Mouse (Mus musculus): ENCODE results near the gene Lims1. TPM values are rescaled to one million over a fixed set of nuclear protein-coding genes. Genes with fewer than 3 reads are reported as not detected.
A peak's percentile ranks its signal among the peaks of the same experiment; 100 is the strongest.

Lims1 gene
- polyA plus RNA-seq, 1 experiment, result 170 TPM

DNA sequence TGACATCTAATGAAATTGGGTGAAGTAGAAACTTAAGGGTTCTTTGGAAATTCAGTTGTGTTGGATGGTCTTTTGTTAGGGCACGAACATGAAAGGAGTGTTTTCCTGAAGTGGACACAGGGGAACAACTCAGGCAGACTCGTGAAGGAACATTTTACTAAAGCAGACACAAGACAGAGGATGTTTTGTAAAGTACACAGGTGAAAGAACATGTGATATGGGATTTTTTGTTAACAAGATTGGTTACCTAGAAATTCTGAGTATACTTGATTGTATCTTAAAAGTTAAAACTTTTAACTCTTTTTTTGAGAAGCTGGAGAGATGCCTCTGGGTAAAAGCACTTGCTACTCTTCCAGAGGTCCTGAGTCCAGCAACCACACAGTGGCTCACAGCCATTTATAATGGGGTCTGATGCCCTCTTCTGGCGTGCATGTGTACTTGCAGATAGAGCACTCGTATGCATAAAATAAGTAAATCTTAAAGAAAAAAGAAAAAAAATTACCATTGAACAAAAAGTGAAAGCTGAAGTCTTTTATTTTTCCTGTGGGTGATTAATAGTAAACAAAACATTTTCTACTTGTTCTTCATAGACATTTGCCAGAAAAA, 54.4 kb downstream of the Lims1 start:
- no peak overlapping the region; the same call in 1 of the 2 replicates for H3K27ac ChIP-seq (ENCODE audit: insufficient read depth, low read length)
- TF ChIP-seq POLR2A (IDR thresholded peaks at IDR 0.05; ENCODE audit: low read depth, low read length) (no peak), CTCF (IDR thresholded peaks at IDR 0.05; ENCODE audit: borderline replicate concordance, insufficient read depth, low read length) (no peak)

DNA sequence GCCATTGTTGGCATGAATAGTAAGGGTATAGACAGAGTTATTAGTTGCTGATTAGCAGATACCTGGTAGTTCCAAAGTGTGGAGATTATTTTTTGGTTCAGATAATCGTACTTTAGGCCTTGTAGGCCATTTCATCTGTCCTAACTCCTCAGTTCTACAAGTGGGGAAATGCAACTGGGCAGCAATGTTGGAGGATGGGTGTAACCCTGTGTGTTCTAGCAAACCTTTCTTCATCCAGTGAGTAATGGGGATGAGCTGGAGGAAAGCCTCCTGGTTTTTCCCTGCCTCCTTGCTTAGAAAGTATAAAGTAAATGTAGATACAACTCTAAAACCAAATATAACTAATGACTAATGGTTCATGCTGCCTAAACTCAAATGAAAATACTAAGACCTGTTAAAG, 55.1 kb downstream of the Lims1 start:
- no peak overlapping the region for H3K4me3 ChIP-seq (ENCODE audit: insufficient read depth, low read length)
- H3K4me1 ChIP-seq (ENCODE audit: control insufficient read depth, insufficient read depth, low read length), result peaks cover 11% of the 10 kb centered on the region
- 0 out of 2 replicates have a peak overlapping the region, but pooled peaks have one; percentile 14 for H3K27ac ChIP-seq (ENCODE audit: insufficient read depth, low read length)
- TF ChIP-seq POLR2A (IDR thresholded peaks at IDR 0.05; ENCODE audit: low read depth, low read length) (no peak), CTCF (IDR thresholded peaks at IDR 0.05; ENCODE audit: borderline replicate concordance, insufficient read depth, low read length) (no peak)

More for the DNA sequence above, 54.4 kb downstream of the Lims1 start:
- H3K4me3 ChIP-seq (ENCODE audit: insufficient read depth, low read length), result no peak overlapping the region
- peaks cover 8% of the 10 kb centered on the region for H3K4me1 ChIP-seq (ENCODE audit: control insufficient read depth, insufficient read depth, low read length)

DNA sequence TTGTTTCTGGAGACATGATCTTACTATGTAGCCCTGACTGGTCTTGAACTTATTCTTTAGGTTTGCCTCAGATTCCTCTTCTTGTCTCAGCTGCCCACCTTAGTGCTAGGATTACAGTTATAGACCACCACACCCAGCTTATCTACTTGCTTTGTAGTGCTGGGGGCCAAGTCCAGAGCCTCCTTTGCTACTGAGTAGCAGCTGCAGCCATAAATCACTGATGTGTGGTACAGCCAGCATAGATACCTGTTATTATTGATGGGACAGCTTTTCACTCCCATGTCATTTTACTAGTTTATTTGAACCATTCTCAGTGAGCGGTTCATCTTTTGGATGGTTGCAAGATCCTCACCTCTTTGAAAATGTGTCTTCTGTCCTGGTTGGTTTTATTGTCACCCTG, 56.4 kb downstream of the Lims1 start:
- H3K4me3 ChIP-seq (ENCODE audit: insufficient read depth, low read length), result no peak overlapping the region
- H3K27ac ChIP-seq (ENCODE audit: insufficient read depth, low read length), result no peak overlapping the region
- TF ChIP-seq CTCF (IDR thresholded peaks at IDR 0.05; ENCODE audit: borderline replicate concordance, insufficient read depth, low read length) (no peak), POLR2A (IDR thresholded peaks at IDR 0.05; ENCODE audit: low read depth, low read length) (no peak)
- peaks cover 19% of the 10 kb centered on the region for H3K4me1 ChIP-seq (ENCODE audit: control insufficient read depth, insufficient read depth, low read length)

DNA sequence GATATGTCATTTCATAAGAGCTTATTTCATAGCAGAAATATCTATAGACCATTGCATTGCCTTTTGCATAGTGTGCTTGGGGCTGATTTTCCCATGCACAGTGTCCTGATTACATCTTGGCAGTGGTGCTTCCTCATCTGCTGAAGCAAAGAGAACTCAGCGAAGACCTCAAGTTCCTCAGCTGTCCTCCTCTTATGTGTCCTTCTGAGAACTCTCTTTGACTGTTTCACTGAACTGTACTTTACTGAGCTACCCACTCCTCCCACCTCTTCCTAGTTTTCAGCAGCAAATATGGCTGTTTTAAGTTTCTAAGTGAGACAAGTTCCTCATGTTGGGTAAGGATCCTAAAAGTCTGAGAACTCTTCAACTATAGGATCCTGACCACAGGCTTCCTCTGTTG, 58.6 kb downstream of the Lims1 start:
- no peak overlapping the region for H3K4me3 ChIP-seq (ENCODE audit: insufficient read depth, low read length)
- no peak for TF ChIP-seq CTCF (IDR thresholded peaks at IDR 0.05; ENCODE audit: borderline replicate concordance, insufficient read depth, low read length)
- no peak for TF ChIP-seq POLR2A (IDR thresholded peaks at IDR 0.05; ENCODE audit: low read depth, low read length)
- peaks cover 19% of the 10 kb centered on the region for H3K4me1 ChIP-seq (ENCODE audit: control insufficient read depth, insufficient read depth, low read length)
- peak overlapping the region; percentile 89 for H3K27ac ChIP-seq (ENCODE audit: insufficient read depth, low read length)

DNA sequence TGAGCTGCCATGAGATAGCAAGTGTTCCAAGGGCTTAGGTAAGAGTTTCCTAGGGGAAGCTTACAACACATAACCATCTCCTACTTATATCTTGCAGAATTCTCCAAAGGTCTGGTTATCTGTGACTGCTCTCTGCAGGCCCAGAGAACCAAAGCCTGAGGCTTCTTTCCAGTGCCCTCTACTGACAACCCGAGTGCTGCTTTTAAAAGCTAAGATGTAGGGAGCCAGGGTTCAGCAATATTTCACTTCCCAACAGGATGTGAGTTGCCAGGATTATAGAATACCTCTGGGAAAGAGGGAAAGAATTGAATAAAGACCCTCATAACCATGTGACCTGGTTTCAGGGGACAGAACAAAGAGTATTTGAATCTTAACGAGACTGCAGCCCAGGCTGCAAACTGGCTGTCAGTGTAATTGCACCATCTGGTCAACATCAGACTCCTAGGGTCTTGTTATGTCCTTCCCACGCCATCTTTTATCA, 59.4 kb downstream of the Lims1 start:
- Histone ChIP-seq H3K4me3 (ENCODE audit: insufficient read depth, low read length) (no peak overlapping the region), H3K27ac (ENCODE audit: insufficient read depth, low read length) (peak overlapping the region; percentile 89), H3K4me1 (ENCODE audit: control insufficient read depth, insufficient read depth, low read length) (peaks cover 19% of the 10 kb centered on the region)
- TF ChIP-seq CTCF (IDR thresholded peaks at IDR 0.05; ENCODE audit: borderline replicate concordance, insufficient read depth, low read length) (no peak), POLR2A (IDR thresholded peaks at IDR 0.05; ENCODE audit: low read depth, low read length) (no peak)

DNA sequence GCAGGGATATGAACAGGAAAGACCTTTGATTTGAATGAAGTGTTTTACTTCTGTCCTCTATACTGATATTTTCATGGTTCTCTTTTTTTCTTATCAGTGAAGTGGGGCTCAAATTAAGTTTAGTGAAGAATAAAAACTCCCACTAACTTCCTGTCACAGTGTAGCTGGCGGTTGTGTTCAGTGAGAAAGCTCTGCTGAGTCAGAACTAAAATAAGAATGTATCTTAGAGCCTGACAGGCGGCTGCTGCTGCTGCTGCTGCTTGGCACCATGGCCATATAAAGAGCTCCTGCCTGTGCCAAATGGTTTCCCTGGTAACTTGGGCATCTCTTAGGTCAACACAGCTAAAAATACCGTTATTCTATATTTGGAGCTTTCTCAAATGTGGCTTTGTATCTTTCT, 60.0 kb downstream of the Lims1 start:
- peak overlapping the region; percentile 89 for H3K27ac ChIP-seq (ENCODE audit: insufficient read depth, low read length)
- TF ChIP-seq POLR2A (IDR thresholded peaks at IDR 0.05; ENCODE audit: low read depth, low read length), result no peak
- no peak for TF ChIP-seq CTCF (IDR thresholded peaks at IDR 0.05; ENCODE audit: borderline replicate concordance, insufficient read depth, low read length)

DNA sequence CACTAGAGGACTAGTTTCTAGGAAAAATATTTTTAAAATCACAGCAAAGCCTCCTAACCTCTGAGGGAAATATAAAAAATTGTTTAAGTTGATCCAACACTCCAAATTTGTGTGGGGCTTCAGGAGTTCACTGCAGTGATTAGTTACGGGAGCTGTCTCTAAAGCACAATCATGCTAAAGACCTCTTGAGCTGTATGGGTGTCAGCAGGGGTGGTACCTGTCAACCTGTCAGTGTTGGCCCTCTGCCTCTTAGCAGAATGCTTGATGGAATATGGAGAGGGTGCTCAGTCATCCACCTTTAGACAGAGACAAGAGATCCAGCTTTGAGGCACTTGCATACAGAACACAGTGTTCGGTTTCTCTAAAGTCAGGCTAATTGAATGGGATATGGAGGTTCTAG, 60.5 kb downstream of the Lims1 start:
- Histone ChIP-seq H3K4me1 (ENCODE audit: control insufficient read depth, insufficient read depth, low read length) (peaks cover 18% of the 10 kb centered on the region), H3K4me3 (ENCODE audit: insufficient read depth, low read length) (no peak overlapping the region), H3K27ac (ENCODE audit: insufficient read depth, low read length) (peak overlapping the region; percentile 77)
- no peak for TF ChIP-seq POLR2A (IDR thresholded peaks at IDR 0.05; ENCODE audit: low read depth, low read length)
- TF ChIP-seq CTCF (IDR thresholded peaks at IDR 0.05; ENCODE audit: borderline replicate concordance, insufficient read depth, low read length), result no peak

More for the DNA sequence above, 60.0 kb downstream of the Lims1 start:
- Histone ChIP-seq H3K4me3 (ENCODE audit: insufficient read depth, low read length) (no peak overlapping the region), H3K4me1 (ENCODE audit: control insufficient read depth, insufficient read depth, low read length) (peaks cover 19% of the 10 kb centered on the region)

DNA sequence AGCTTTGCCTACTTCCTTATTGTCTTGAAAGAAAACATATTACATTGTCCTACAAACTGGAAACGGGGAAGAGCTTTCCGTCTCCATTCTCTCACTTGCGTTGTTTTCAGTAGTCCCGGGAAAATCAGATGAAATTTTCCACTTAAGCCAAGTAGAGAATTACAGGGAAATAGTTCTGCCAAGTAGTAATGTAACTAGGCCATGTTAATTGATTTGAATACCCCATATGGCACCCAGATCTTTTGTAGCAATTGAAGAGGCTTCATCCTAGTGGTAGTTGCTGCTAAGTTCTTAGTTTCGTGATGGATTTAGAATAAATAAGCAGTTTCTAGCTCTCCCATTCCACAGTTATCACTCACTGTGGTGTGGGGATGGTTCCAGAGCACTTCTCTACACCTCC, 62.4 kb downstream of the Lims1 start:
- Histone ChIP-seq H3K4me1 (ENCODE audit: control insufficient read depth, insufficient read depth, low read length) (peaks cover 18% of the 10 kb centered on the region), H3K27ac (ENCODE audit: insufficient read depth, low read length) (no peak overlapping the region), H3K4me3 (ENCODE audit: insufficient read depth, low read length) (no peak overlapping the region)
- no peak for TF ChIP-seq POLR2A (IDR thresholded peaks at IDR 0.05; ENCODE audit: low read depth, low read length)

DNA sequence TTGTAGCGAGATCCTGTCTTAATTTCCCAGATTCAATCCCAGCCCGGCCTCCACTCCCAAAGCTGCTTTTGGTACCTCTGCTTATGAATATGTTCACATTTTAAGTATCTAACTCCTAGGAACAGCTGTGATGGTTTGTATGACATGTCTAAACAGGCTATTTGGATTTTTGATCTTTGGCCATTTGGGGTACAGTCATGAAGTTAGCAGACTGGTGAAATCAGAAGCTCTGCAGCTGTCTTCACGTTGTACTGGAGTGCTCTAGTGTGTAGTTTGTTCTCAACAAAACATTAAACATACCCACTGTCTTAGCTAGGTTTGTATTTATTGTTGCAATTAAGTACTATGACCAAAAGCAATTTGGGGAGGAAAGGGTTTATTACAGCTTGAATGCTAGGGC, 63.7 kb downstream of the Lims1 start:
- TF ChIP-seq POLR2A (IDR thresholded peaks at IDR 0.05; ENCODE audit: low read depth, low read length) (no peak), CTCF (IDR thresholded peaks at IDR 0.05; ENCODE audit: borderline replicate concordance, insufficient read depth, low read length) (no peak)
- Histone ChIP-seq H3K4me3 (ENCODE audit: insufficient read depth, low read length) (no peak overlapping the region), H3K4me1 (ENCODE audit: control insufficient read depth, insufficient read depth, low read length) (peaks cover 12% of the 10 kb centered on the region), H3K27ac (ENCODE audit: insufficient read depth, low read length) (no peak overlapping the region)

DNA sequence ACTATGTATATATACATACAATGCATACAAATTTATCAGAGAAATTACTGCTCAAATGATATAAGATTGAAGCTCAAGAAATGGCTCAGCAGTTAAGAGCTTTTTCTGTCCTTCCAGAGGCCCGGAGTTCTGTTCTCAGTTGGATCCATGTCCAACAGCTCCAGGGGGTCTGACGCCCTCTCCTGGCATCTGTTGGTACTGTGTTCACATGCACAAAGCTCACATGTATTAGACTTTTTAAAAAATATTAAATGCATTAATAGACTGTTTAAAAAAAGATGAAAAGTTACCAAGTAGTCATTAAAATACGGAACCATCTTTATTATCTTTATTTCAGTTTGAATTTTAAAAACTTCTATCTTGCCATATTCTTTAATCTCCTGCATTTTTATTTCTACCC, 65.4 kb downstream of the Lims1 start:
- H3K4me3 ChIP-seq (ENCODE audit: insufficient read depth, low read length), result no peak overlapping the region
- TF ChIP-seq POLR2A (IDR thresholded peaks at IDR 0.05; ENCODE audit: low read depth, low read length) (no peak), CTCF (IDR thresholded peaks at IDR 0.05; ENCODE audit: borderline replicate concordance, insufficient read depth, low read length) (no peak)

More for the DNA sequence above, 65.4 kb downstream of the Lims1 start:
- Histone ChIP-seq H3K27ac (ENCODE audit: insufficient read depth, low read length) (no peak overlapping the region), H3K4me1 (ENCODE audit: control insufficient read depth, insufficient read depth, low read length) (peaks cover 8% of the 10 kb centered on the region)
